Mouse (Mus musculus) urinary bladder, adult 18-20 months (tissue): ENCODE data around the gene Hdlbp.
"Not testable (repeated sequence)": the region's sequence is repeated elsewhere in the genome, so short reads cannot be mapped to it uniquely, and the experiment has no call there.

Experiments
- DNase-seq, 2 experiments: peaks; one replicate each; pipeline ENCODE4 v3.0.0; 2022; ENCODE audit warnings: low spot score in 2 of 2, mixed read lengths in 2 of 2

Hdlbp gene

DNA sequence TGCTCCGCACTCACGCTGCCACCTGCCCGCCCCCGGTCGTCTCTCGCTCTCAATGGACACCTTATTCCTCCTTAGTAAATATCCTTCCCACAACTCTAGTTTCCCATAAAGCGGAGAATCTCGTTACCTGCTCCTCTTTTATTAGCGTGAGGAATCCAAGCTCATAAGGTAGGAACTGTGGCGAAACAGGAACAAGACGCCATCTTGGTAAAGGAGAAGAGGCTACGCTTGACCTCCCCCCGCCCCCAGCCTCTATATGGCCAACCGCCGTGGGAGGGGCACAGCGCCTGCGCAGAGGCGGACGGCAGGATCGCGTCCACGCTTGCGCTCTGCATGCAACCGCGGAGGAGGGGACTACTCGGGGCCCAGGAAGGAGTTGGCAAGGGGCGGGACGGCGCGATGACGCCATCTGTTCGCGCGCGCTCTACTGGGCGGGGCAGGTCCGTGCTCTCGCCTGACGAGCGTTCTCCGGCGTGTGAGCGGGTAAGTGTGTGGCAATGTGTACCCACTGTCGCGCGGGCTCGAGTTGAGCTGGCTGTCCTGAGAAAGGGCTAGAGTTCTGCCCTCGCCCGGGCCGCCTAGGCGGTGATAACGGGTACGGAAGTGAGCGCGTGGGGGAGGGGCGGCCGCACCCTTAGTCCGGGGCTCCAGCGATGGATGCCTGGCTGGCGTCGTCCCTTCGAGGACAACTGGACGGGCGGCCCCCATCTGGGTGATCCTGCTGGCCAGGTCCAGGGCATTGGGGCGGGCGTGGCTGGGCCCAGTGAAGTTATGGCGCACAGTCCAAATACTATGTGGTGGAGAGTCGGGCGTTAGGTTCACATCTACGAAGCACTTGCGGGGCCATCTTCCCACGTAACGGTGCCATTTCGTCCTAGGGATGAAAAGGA is at the start of gene Hdlbp:
Hdlbp (minus strand) TSS at position 230 of the 890 bp plus-strand sequence.
- DNase-seq = peak; percentile 98 to 99

DNA sequence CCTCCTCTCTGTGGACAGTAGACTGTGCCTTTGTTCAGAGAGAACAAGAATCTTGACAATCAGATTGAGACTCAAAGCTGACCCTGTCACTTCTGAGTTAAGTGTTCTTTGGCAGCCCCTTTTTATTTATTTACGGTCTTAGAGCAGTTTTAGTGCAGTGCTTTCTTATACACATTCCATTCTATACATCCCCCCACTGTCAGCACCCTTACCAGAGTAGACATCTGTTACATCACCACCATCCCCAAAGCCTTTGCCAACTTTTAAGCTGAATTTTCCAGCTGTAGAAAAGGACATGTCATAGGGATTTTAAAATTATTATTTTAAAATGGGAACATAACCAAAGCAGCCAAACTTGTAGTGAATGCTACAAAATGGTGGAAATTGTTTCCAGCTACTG is 43.7 kb upstream of the Hdlbp start:
- DNase-seq = no peak

DNA sequence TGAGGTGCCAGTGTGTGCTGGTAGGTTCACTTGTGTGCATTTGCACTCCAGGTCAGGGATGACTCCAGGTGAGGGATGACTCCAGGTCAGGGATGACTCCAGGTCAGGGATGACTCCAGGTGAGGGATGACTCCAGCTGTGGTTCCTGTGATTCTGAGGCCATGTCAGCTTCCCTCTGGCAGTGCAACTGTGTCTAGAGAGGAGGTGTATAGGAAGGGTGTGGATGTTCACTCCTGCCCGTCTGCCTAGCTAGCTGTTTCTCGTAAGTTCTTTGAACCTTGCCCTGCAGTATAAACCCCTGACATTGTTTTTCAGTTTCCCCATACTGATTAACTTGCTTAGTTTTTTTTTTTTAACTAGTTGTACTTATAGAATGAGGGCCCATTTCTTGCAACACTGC is 42.9 kb upstream of the Hdlbp start:
- no peak for DNase-seq

DNA sequence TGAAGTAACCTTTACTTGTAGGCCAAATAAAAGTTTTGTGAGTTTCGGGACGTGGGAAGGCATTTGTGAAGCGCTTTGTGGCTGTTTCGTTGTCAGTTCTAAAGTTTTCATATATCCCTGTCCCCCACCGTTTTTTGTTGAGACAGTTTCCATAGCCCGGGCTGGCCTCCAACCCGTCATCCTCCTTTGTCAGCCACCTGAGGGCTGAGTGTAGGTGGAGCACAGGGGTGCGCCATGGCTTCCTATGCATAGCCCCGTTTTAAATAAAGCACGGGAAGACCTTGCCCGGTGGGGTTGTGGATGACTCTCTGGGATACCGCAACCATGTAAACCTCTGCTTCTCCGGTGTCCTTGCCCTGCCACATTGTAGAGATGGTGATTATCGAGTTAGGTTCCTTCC is 34.6 kb upstream of the Hdlbp start:
- no peak for DNase-seq

DNA sequence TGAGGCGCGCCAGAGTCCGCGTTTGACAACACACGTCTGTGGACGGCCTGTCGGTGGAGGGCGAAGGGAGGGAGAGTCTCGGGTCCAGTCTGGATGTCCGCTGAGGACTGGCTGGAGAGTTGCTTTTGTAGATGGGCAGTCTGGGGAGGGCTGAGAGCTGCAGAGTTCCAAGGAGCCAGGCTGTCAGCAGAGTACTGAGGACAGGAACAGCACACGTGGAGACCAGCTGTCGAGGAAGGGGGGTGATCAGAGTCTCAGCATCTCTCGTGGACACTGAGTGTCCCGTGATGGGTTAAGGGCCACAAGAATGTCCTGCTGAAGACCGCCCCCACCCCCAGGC is 33.7 kb upstream of the Hdlbp start:
- DNase-seq = no peak

DNA sequence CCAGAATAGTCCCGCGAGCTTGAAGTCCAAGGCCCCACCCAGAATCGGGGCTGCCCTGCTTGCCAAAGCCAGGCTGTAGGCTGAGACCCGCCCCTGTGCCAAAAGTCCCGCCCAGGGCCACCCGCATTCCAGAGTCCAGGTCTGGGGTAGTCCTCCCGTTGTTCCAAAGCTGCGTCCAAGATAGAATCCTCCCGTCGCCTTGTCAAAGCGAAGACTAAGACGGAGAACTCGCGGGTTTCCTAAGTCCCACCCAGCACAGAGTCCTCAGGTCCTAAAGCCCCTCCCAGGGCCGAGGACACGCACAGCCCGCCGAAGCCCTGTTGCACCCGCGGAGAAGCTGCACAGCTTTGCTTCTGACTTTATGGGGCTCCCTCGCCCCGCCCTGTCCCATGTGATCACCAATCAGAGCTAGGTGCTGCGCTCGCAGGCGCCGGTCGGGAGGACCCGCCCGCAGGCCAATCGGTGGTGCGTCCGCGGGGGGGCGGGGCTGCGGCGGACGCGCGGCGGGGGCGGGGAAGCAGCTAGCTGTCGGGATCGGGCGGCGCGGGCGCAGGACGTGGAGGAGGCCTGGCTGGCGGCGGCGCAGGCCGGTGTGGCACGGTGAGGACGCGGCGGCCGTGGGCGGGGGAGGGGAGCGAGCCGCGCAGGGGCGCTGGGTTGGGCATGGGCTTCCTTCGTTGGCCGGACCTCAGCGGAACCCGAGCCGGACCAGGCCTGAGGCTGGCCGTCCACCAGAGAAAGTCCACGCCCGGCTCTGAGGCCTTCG is 33.2 kb upstream of the Hdlbp start, which contains the start of gene Farp2:
Farp2 (plus strand) TSS at position 495 of the 766 bp plus-strand sequence.
- peak; percentile 88 to 94 for DNase-seq

DNA sequence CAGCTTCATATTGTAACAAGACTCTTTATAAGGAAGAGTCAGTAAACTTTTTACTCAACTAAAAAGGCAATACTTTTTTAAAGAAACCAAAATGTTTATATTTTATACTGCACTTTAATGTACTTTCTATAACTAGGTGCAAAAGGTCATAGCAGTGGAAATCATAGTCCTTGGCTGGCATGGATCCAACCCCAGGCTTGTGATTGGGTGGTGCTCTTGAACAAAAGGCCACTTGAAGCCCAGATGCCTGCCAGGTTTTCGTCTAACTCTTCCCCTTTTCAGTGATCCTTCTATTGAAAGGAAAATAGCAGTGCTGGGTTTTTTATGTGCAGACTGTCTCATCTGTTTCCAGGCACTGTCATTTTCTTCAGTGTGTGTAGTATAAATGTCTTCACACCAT is 30.0 kb upstream of the Hdlbp start:
- not testable (repeated sequence) for DNase-seq

DNA sequence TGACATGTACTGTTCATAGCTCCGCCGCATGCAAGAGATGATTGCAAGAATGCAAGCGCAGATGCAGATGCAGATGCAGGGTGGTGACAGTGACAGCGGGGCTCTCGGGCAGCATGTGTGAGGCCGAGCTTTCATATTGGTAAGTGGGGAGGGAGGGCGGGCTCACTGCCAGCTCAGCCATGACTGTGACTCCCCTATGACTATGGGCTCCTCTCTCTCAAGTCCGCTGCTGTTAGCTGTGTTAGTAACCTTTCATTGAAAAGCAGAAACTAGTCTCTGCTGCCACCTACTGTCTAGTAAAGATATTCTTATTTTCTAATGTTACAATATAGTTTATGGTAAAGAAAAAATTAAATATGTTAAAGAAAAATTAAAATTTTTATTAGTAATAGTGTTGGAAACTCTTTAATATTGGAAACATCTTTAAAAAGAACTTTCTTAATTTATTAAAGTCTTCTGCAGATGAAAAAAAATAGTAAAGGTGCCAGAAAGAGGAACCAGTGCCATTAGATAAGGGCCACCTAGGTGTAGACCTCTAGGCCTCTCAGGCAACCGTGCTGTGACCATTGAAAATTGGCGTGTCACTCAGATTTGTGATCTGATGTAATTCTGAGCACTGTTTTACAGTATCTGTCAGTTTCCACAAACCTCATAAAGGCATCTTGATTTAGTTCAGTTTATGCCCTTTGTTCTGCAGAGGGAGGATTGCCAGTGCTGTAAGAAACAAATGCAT is 28.5 kb upstream of the Hdlbp start:
- DNase-seq = no peak

DNA sequence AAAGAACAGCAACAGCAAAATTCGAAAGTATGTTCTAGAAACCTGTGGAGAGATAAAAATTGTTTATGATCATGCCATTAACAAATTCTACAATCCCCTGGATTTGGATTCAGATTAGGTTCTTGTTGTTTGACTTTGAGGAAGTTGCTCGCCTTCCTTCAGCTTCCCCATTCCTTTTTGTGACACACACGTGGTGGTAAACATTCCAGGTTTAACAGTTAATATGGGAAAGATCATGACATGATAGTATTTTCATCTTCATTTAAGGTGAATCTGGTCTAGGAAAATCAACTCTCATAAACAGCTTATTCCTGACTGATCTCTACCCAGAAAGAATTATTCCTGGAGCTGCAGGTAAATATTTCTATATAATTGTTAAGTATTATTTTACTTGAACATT is 16.7 kb upstream of the Hdlbp start:
- DNase-seq = no peak

DNA sequence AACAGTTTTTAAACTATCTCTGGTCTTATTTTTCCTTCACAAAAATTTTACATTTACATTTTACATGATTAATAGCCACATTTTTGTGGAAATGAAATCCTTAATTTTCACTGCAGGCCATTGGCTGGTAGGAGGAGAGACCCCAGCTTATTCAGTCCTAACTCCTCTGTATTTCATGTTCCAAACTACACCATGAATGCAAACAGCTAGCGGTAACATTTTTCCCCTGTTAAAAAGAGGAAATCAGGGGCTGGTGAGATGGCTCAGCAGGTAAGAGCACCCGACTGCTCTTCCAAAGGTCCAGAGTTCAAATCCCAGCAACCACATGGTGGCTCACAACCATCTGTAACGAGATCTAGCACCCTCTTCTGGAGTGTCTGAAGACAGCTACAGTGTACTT is 7.7 kb upstream of the Hdlbp start:
- DNase-seq = not testable (repeated sequence)

DNA sequence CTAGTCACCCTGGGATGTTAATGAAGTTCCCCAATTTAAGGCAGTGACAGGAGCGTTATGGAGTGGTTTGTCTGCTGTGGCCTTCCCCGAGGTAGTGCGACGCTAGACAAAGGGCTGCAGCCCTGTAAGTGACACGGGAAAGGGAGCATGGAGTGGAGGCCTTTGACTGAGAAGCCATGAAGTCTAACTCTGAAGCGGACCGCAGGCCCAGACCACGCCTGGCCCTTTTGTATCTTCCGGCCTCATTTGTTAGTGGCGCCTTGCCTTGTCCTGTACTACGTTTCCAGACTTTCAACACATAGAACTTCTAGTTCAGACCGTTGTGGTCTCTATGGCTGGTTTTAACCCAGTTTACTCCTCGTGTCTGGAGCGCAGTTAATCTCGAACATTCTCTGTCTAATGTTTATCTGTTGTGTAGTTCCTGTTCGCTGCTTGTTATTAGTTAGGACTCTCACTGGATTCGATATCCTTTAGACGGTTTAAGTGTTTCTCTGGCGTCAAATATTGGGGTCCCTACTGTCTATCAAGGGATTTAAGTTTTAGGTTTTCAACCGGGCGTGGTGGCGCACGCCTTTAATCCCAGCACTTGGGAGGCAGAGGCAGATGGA is 965 bp upstream of the Hdlbp start:
- DNase-seq = peak in 1 of 2 experiments; percentile 3

DNA sequence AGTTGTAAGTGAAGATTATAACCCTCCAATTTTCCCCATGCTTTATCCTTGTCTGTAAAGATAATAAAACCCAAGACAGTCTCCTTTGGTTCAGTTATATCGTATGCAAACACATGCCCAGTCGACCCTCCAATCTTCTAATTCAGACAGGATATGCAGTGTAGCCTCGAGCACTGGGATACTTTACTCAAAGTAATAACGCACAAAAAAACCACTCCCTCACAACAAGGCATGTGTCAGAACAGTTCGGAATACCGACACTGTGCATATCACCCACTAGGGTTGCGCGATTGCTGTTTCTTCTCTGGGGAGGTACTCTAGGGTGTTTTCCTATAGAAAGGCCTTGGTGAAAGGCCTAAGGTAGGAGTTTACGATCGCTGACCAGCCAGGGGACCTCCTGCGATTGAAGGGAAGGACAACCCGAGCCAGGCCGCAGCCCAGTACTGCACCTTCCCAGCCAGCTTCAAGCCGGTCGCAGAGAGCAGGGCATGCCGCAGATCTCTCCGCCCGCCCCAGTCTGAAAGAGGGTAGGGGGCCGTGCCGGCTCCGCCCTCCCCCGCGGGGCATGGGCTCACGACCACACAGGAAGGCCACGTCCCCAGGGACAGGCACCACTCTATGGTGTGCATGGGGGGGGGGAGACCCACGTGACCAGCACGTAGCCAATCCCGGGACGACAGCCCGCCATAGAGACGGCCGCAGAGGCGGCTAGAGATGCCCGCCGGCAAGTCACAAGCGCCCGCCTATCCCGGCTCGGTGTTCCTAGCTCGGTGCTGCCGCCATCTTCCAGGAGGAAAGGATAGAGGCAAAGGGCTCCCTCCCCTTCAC is 643 bp downstream of the Hdlbp start:
- peak; percentile 97 to 98 for DNase-seq

DNA sequence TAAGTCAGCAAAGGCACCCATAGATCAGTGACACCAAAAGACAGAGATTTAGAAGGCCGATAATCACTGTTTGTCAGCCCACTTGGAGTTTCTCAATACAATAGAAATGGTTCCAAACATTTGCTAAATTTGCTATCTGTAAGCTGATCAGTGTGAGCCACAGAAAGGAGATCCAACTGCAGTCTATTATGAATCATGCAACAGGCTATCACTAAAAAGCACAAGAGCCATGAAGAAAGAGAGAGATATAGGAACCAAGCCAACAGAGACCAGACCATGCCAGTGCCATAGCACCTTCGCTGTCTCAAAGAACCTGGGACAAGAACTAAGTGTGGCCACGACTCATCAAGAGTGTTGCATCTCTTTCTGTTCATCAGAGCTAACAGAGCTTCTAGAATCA is 2.9 kb downstream of the Hdlbp start:
- DNase-seq = no peak

DNA sequence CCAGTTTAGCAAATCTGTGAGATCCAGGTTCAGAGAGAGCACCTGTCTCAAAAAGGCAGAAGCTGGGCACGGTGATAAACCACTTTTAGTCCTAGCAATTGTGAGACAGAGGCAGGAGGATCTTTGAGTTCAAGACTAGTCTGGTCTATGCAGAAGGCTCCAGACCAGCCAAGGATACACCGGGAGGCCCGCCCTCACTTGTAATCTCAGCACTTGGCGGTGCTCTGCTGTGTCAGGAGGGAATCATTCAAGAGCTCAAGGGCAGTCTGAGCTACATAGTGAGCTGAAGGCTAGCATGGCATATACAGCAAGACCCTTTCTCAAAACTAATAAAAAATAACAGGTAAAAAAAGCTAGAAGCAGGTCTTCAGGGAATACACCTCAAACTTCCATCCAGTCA is 10.0 kb downstream of the Hdlbp start:
- DNase-seq = no peak

DNA sequence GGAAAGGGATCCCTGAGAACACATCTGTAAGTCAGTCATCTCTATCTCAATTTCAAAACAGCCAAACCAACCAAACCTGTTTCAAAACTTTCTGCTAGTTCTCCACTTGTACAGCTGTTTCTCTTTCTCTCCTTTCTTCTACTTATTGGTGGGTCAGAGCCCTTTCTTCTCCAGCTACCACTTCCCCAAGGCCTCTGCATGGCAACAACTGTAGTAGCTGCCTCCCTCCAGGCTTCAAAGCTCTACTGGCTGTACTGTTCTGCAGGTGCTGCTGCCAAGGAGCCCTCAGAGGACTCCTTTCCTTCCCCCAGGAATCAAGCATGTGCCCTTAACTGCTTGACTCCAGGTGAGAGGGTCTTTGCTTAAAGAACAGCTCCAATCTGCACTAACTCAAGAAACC is 12.9 kb downstream of the Hdlbp start:
- DNase-seq = no peak

DNA sequence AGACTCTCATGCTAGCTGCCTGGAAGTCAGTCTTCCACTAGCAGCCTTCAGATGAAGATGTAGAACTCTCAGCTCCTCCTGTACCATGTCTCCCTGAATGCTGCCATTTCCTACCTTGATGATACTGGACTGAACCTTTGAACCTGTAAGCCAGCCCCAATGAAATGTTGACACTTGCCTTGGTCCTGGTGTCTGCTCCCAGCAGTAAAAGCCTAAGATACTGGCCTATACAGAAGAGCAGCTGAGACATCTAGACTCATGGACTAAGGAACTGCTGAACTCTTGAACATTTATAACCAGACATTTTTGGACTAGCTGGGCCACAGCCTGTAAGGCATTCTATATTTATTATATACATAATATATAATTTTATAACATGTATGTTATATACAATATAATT is 13.5 kb downstream of the Hdlbp start:
- DNase-seq = no peak

DNA sequence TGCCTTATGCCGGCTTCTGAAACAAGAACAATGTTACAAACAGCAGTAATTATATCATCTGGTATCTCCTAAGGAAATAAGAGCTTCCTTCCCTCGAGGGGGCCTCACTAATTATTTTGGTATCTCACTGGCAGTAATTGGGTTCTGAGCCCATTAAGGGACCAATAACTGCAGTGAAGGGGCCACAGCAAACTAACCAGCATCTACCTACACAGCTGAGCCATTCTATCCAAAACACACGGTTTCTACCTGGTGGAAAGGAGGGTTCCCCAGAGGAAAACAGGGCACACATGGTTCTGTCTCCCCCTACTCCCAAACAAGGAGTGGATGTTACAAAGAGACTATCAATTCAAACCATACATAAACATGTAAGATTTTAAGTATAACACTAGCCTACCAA is 19.5 kb downstream of the Hdlbp start:
- no peak for DNase-seq

DNA sequence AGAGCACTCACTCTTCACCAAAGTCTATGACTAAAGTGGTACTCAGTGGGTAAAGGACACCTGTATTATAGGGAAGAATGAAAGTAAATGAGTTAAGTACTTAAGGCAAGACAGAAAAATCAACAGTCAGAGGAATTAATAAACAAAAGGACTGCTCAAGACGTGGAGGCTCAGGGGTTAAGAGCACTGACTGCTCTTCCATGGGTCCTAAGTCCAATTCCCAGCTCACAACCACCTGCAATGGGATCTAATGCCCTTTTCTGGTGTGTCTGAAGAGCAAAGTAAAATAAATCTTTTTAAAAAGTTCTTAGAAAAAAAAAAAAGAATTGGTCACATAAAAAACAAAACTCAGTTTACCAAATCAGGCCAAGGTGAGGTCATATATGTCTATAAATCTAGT is 20.3 kb downstream of the Hdlbp start:
- DNase-seq = no peak

DNA sequence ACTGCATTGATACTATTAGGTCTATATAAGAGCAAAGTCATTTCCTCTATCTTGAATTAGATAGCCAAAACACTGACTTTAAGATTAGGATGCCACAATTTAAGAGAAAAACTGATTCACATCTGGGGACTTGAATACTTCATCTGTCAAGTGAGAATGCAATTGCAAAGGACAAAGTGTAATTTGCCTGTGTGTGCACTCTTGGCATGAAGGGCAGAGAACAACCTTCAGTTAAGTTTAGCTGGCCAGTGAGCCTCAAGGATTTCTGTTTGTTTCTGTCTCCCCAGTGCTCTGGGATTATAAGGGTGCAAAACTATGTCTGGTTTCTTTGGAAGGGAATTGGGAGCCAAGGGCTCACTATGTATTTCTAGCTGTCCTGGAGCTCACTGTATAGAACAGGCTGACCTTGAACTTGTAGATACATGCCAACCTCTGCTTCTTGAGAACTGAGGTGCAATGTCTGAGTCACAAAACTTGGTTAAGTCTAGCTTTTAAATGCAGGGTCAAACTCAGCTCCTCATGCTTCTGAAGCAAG is 24.8 kb downstream of the Hdlbp start:
- no peak for DNase-seq

DNA sequence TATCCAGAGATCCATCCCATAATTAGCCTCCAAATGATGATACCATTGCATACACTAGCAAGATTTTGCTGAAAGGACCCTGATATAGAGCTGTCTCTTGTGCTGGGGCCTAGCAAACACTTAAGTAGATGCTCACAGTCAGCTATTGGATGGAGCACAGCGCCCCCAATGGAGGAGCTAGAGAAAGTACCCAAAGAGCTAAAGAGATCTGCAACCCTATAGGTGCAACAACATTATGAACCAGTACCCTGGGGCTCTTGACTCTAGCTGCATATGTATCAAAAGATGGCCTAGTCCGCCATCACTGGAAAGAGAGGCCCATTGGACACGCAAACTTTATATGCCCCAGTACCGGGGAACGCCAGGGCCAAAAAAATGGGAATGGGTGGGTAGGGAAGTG is 28.5 kb downstream of the Hdlbp start:
- not testable (repeated sequence) for DNase-seq

DNA sequence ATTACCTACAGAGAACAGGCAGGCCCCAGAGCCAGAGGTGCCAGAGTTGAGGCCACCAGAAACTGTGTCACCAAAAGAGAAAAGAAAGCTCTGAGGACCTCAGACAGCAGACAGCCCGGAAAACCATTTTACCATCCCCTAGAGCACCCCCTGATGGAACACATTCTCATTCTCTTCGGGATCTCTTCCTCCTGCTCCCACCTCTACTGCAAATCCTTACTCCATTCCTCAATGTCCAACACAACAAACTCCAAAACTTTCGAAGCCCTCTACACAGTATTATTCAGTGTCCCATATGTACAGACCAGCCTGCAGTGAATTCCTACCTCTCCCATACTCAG is 32.8 kb downstream of the Hdlbp start:
- no peak for DNase-seq
